Mouse (Mus musculus) megakaryocyte progenitor cell, adult 5-6 weeks (primary cell): Measurements from ENCODE around the gene Sema5a. TPM values are rescaled to one million over a fixed set of nuclear protein-coding genes. Genes with fewer than 3 reads are reported as not detected.
A peak's percentile ranks its signal among the peaks of the same experiment; 100 is the strongest.

ENCODE experiments used
- ATAC-seq: replicated peaks from 2 replicates; pipeline ENCODE4 v1.8.0; 2016; ENCODE audit warnings: mild to moderate bottlenecking, moderate TSS enrichment, inconsistent platforms; ENCODE audit not compliant: poor library complexity
- total RNA-seq, 2 experiments: library from RNA; stranded (forward) in 1 of 2; stranded (reverse) in 1 of 2; fragments of 157-497, 149-512 nt in 1 of 2; fragments of 200-1000 nt in 1 of 2; gene quantifications; 2 replicates each; pipeline versions ENCODE4 v1.2.3 to v1.2.4; 2015 to 2017

The Sema5a gene
- total RNA-seq, 2 experiments from 2014 or later = not detected

DNA sequence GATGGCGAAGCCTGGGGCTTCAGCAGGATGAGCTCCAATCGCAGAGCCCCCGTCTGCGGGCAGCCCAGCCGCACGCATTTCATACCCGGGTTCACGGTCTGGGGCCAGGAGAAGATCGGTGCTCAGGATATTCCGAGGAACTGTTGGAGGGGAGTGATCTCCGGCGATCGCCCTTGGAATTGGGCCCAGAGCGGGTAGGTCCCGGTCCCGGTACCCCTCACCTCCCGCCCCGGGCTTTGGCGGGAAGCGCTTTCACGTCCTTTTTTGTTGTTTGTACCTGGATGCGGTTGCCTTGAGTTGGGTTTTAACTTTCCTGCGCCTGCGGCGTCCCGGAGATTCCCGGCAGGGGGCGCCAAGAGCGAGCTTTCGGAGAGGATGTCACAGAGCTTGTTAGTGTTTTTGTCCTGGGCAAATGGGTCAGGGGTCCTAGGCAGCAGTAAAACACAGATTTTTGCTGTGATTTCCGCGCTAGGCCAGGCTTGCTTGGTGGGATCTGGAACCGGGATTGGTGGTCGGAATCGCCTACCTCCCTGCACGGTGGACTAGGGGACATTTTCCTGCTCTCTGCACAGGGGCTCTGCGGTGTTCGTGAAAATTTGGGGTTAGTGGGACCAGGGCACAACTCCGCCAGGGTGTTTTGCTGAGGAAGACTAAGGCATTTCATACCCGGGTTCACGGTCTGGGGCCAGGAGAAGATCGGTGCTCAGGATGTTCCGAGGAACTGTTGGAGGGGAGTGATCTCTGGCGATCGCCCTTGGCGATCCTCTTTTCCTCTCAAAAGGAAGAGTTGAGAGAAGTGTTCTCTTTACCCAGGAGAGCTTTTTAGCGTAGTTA is 1.4 kb downstream of the Sema5a start:
- ATAC-seq = peak; percentile 66

DNA sequence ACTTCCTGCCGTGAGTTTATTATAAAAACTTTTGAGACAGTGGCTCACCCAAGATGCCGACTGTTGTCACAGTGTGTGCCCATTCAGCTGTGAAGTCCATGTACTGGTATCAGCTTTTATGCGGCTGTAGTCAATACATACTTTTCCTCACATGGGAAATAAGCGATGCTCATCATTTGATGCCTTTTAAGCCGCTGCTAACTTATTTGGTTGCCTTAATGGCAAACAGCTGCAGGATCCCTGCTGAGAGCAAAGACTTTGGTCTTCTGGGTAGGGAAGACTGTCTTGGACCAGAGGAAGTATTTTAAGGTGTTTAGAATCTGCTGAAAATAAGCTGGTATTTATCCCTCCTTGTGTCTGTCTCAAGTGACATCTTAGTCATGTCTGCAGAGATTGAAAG is 2.7 kb downstream of the Sema5a start:
- ATAC-seq = no peak

DNA sequence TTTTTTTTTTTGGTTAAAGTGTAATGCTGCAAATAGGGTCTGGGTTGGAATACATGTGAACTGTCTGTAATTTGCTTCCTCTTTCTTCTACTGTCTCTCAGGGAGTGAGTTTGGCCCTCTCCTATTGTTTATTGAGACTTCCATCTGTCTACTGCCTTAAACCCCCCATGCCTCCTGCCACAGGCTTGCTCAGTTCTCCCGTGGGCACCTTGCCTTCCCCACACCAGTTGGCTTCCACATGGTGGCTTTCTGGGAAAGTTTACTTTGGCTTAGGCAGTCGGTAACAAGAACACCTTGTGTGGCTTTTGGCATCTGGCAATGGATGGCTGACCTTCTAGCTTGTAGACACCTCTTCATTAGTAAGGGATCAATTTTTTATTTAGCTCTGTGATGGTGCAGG is 10.2 kb downstream of the Sema5a start:
- no peak for ATAC-seq

DNA sequence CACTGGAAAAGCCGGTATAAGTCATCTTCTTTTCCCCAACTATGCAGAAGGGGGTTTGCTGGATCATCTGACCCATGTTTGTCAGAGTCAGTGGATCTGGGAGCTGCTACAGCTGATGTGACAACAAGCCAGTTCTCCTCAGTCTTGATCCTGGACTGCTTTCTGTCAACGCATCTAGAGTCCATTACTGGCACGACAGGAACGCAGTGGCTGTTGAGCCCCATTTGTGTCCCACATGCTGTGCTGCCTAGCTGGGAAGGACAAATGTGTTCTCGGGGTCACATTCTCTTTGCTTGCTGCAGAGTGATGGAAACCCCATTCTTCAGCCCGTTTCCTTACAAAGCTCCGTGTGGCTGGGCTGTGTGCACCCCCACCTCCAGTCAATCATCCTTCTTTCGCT is 12.7 kb downstream of the Sema5a start:
- ATAC-seq = no peak

DNA sequence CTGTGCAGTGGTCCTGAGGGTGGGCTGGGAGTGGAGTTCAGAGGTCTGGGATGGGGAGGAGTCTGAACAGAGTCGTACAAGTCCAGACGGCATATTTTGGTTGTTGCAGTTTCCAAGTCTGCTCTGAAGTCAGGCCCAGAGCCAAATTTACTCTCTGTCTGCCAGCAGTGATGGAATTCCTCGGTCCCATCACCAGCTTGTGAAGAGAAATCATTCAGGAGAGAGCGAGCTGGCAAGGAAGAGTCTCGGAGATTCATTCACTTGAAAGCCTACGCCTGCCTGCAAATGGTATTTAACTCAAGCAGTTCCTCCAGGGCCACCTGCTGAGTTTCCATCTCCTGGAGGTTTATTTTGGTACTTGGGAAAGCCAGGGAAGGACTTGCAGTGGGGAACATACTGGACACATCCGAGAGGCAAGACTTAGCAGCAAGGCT is 13.3 kb downstream of the Sema5a start:
- no peak for ATAC-seq

DNA sequence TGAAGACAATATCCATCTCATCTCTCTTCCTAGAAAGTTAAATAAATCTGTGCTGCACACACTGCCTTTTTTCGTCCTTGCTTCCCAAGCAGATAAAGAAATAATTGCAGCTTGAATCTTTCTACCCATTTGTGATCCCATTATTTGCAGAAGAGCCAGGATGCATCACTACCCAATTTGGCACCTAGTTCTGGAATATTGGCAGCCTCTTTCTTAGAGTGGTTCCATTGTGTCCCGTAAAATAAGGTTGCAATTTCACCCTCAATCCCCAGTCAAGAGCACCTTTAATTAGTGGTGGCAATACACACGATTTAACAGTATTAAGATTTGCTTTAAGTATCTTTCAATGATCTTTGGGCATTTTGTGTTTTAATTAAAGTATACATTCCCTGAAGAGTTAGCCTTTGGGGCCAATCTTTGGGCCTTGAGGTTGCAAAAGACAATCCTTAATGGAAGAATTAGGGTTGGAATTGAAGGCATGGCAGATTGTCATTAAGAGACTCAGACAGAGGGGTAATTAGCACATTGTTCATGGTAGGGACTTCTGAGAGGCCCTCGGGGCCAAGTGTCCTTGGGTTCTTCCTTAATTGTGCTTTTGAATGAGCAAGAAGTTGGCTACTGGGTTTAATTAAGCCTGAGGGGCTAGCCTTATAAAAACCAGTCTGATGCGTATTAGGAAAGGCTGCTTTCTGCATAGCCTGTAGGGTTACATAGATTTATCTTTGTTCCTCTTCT is 14.9 kb downstream of the Sema5a start:
- no peak for ATAC-seq

DNA sequence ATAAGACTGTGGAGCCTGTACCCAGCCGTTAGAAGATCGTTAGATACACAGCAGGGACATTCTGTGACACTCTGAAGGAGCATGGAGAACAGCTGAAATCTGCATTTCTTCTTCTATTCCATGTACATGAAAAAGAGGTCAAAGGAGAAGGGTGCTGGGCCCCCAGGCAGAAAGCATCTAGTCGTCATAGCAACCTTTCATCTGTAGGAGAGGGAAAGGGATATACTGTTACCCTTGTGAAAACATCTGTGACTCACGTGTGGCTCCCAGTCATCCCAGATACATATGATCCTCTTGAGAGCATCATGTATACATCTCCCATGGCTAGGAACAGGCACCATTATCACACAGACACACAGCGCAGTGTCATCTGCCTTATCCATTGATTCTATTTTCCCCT is 16.3 kb downstream of the Sema5a start:
- no peak for ATAC-seq

DNA sequence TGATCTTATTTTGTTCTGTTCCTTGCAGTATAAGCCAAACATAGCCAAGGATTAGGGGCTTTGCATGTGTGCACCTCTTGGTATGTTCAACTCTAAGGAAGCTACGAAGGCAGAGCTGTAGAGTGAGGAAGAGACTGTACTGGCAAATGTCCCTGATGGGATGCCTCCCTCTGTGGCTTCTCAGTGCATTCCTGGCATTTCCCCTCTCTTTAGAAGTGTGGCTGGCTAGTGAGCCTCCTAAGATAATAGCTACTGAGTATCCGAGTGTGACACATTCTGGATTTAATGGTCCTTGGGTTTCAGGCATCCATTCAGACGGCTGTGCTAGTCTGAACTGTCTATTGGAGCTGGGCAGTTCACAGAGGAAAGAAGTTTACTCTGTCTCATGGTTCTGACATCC is 19.0 kb downstream of the Sema5a start:
- ATAC-seq = no peak

DNA sequence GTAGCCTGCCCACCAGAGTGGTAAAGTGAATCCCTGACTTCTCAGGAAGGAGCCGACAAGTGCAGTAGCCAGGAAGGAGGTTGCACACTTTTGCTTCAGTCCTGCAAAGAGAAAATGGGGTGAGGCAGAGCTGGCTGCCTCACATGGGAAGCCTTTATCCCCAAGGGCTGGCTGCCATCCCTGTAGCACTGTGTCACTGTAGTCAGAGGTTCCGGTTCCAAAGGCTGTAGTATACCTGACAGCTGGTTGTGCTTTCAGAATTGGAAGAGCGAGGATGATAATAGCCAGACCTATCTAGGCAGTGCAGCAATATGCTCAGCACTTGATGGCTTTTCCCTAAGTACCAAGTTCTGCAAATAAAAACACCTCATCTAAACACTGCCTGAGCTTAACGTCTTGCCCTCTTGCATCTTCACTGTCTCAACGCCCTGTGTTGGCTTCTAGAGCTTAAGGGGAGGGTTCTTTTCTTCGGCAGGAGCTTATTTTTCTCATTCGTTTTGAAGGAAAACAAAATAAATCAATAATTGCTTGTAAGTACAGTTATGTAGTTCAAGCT is 20.3 kb downstream of the Sema5a start:
- no peak for ATAC-seq

DNA sequence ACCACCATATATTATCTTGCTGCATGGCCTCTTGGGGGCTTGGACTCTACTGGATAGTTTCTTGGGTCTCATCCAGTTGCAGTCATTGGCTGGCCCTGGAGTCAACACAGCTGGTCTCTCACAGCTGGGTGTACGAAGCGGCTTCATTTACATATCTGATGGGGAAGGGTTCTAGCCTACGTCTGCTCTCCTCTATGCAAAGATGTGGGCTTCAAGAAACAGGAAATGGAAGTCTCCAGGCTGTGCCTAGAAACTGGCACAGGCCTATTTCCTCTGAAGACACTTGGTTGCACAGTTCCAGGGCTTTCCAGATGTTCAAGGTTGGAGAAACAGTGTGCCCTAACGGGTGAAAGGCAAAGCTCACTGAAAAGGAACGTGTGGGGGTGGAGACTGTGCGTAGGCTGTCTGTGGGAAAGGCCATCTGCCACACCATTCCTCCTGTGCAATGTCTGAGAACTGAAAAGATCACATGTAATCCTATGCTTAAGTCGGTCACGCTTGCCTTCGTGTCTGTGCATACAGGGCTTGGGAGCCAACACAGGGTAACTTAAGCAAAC is 20.8 kb downstream of the Sema5a start:
- ATAC-seq = no peak

DNA sequence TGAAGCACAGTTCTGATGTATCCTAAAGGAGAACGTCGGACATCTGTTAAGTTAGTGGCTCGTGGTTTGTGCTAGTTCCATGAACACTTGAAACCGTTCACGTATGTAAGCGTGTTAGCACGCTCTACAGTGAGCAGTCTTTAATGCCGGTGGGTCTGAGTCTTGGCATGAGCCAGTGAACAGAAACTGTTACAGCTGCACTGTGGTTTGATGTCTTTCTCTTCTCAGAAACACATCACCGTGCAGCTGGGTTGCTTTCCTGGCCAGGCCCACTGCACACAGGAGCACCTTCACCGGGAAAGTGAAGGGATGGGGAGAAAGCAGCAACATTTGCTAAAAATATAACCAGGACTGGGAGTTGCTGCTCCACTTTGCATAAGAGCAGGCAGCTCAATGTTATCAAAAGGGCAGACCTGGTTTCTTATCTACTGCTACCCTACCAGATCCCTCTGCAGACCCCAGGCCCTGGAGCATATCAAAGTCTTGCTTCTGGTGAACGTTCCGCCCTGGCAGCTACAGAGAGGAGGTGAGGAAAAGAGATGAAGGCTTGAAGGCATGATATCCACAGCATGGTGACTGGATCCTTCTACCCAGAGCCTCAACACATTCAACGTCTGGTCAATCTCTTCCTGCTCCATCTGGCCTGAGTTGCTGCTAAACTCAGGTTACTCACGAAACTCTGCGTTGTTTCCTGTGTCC is 21.7 kb downstream of the Sema5a start:
- ATAC-seq = no peak

DNA sequence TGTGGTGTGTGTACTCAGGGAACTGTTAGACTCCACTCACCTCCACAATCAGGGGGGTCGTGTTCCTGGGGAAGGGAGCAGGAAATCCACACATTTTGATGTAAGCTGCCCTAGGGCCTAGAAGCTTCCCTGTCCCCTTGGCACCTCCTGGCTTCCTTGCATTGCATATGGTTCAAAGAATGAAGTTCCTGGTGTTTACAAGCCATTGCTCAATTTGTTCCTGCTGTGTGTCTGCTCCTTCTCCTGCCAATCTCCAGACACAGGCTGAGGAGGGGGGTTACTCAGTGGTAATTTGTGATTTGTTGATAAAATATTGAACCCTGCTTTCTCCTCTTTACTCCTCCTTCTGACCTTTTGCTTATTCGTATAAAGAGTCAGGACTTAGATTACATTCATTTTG is 25.5 kb downstream of the Sema5a start:
- ATAC-seq = no peak

DNA sequence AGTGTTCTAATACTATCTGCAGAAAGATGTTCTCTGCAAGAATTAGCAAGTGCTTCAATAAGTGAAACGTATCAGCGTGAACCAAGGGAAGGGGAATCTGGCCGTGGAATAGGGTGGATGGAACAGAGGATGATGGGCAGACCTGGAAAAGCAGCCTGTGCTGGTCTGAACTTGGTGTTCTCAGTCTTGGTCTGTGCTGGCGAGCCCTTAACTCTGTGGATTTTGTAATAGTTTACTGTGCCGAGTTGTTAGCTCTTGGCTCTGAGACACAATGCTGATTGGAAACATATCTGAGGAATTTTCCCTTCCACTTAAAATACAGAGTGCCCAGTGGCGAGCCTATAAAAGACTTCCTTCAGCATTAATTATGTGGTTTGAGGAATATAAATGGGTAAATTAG is 29.3 kb downstream of the Sema5a start:
- ATAC-seq = no peak

DNA sequence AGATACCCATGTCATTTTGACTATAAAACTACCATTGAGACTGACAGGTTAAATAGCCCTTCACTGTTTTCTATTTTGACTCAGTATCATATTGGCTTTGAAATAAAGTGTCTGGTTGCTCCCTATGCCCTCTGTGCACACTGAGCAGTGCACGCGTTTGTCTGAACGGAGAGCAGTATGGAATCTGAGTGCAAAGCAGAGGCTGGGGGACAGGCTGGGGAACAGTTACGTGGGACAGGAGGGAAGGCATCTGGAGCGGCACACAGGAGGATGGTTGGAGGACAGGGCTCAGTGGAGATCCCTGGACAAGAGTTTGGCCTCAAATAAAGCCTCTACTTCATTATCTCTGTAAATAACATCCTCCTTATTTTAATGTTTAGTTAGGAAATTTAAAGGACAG is 30.4 kb downstream of the Sema5a start:
- ATAC-seq = no peak

DNA sequence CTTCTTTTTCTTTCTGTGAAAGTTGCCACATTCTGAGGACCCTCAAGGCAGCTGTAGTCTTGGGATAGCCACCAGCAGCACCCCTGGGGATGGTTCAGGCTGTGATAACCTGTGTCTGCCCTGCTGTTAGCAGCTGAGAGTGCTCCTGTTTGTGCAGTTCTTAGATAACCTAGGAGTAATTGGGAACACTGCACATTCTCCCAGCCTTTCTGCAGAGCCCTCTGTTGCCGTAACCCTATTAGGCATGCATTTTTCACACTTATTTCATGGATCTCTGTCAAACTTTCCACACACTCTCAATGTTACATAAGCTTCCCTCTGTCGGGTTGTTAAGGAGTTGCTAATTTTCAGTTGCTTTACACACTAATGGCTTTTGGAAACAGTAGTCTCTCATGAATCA is 34.0 kb downstream of the Sema5a start:
- ATAC-seq = no peak

DNA sequence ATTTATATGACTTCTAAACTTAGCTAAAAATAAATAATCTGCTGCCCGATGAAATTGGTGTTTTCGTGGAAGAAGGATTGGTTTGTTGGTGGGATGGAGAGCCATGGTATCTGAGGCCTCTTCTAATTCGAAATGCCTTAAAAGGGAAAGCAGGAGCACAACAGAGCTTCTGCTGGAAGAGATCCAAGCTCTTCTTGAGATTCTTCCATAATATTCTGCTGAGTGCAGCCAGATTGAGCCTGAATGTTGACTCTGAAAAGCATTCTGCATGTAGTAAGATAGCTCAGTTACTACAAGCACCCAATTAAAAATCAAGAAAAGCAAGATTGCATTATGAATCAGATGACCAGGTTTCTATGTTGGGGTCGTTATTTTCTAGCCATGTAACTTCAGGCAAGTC is 36.8 kb downstream of the Sema5a start:
- no peak for ATAC-seq

DNA sequence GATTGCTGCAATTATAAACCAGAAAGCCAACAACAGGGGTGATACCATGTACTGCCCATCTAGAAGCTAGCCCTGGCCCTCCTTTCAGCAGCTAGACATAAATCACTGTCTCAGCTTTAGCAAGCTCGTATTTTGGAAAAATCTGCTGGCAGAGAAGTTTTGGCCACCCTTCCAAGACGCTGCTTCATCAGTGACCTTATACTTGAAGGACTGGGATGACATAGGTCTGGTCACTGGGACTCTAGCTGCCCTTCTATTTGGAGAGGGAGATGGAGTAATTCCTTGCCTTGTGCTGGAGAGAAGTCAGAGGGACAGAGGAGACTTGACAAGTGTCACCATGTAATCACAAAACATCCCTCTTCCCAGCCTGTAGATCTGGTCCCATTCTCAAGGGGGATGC is 40.1 kb downstream of the Sema5a start:
- ATAC-seq = no peak

DNA sequence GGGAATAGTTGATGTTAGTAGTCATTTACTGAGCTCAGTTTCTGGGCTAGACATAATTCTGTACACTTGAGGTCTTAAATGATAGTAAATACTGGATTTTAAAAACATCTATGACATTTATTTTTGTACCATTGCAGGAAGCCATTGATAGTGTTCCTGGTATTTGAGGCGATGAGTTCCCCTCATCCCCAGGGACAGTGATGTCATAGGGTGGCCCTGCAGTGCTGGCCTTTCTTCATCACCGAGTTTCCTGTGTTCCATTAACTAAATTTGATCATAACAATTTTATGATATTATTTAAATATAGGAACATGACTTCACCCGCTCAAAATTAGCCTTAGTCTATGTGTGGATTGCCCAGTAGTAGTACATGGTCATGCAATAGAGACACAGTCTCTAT is 41.7 kb downstream of the Sema5a start:
- no peak for ATAC-seq

DNA sequence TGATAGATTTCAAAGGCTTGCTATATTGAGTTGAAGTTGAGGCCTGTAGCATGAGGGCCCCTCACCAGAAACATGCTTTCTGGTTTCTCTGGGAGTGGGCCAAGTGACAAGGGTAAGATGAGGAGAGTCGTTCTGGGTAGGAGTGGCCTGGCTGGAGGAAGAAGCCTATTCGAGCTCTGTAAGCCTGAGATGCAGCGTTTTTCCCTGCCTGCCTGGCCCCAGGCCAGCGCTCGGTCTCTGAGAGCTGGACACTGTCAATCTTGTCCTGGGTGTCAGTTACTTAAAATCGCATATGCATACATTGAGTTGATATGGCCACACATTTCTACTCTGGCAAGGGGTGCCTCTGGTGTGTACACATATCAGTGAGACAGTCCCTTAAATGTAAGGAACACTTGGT is 43.9 kb downstream of the Sema5a start:
- no peak for ATAC-seq

DNA sequence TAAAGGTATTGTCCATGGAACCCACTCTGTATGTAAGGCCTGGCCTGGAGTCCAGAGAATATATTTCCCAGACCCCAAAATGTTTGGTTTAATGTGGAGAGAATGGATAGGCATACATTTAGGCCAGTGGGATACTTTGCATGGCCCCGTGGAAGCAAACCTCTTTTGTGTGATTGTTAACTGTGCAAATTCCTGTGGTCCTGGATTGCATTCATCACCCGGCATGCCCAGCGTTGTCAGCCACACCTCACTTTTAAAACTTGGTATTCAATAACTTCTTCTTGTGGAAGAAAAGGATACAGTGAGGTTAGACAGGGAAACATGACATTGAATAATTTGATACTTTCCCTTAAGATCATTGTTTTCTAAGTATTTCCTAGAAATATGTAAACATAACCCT is 46.4 kb downstream of the Sema5a start:
- ATAC-seq = no peak

DNA sequence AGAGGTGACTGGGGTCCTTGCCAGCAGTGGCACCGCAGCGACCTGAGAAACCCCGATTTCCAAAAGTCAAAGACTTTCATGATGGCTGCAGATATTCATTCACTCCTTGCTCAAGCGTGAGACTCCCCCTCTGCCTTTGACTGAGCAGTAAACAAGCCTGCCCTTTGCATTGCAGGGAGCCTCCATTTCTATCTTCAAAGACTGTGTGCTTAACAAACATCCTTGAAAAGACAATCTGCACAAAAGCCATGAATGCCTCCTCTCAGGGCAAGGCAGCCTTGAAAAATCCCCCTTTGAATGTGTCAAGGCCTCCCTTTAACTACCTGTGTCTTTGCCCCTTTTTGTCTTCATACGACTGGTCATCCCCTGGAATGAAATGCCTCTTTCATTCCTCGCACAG is 51.9 kb downstream of the Sema5a start:
- no peak for ATAC-seq
